Mouse (Mus musculus) splenic B cell, adult 2 months (primary cell): ENCODE measurements around the gene Gstm4.

Experiments
- DNase-seq: peaks from one replicate; pipeline ENCODE4 v3.0.0-alpha.2; 2011; ENCODE audit warnings: low read depth, low spot score
- H3K27me3 ChIP-seq: 2 replicates; pipeline ENCODE4 v1.6.1; 2012; ENCODE audit warnings: mild to moderate bottlenecking, low read length, moderate library complexity, mixed read lengths; ENCODE audit not compliant: control insufficient read depth, poor library complexity, insufficient read depth, severe bottlenecking
- H3K36me3 ChIP-seq: 2 replicates; pipeline ENCODE4 v1.6.1; 2012; ENCODE audit warnings: mild to moderate bottlenecking, low read length, moderate library complexity, mixed read lengths; ENCODE audit not compliant: control insufficient read depth, poor library complexity, insufficient read depth, severe bottlenecking

The Gstm4 gene

GRCm38 (mm10) chr3:108044394-108045140 is at the start of gene Gstm4:
Gene Gstm4 (minus strand): TSS chr3:108044894.
- Histone ChIP-seq H3K36me3 (no peaks in the 10 kb centered on the region), H3K27me3 (no peaks in the 10 kb centered on the region)
- DNase-seq: peak; percentile 88

GRCm38 (mm10) chr3:108094146-108094545 is 49.5 kb upstream of the Gstm4 start:
- Histone ChIP-seq H3K27me3 (no peaks in the 10 kb centered on the region), H3K36me3 (no peaks in the 10 kb centered on the region)
- DNase-seq: no peak

GRCm38 (mm10) chr3:108093306-108093705 is 48.6 kb upstream of the Gstm4 start:
- no peaks in the 10 kb centered on the region for H3K36me3 ChIP-seq
- no peak for DNase-seq

GRCm38 (mm10) chr3:108092536-108093115 is 47.9 kb upstream of the Gstm4 start, which contains the start of gene Gnat2:
Gene Gnat2 (plus strand): TSS chr3:108092789.
- Histone ChIP-seq H3K27me3 (no peaks in the 10 kb centered on the region), H3K36me3 (no peaks in the 10 kb centered on the region)
- no peak for DNase-seq

More at GRCm38 (mm10) chr3:108093306-108093705, 48.6 kb upstream of the Gstm4 start:
- H3K27me3 ChIP-seq: no peaks in the 10 kb centered on the region

GRCm38 (mm10) chr3:108092030-108092429 is 47.3 kb upstream of the Gstm4 start:
- no peak for DNase-seq

GRCm38 (mm10) chr3:108090561-108090960 is 45.9 kb upstream of the Gstm4 start:
- Histone ChIP-seq H3K36me3 (no peaks in the 10 kb centered on the region), H3K27me3 (no peaks in the 10 kb centered on the region)
- DNase-seq: no peak

More at GRCm38 (mm10) chr3:108092030-108092429, 47.3 kb upstream of the Gstm4 start:
- Histone ChIP-seq H3K36me3 (no peaks in the 10 kb centered on the region), H3K27me3 (no peaks in the 10 kb centered on the region)

GRCm38 (mm10) chr3:108089916-108090315 is 45.2 kb upstream of the Gstm4 start:
- H3K36me3 ChIP-seq: no peaks in the 10 kb centered on the region
- no peak for DNase-seq

GRCm38 (mm10) chr3:108088842-108089380 is 44.2 kb upstream of the Gstm4 start:
- Histone ChIP-seq H3K36me3 (no peaks in the 10 kb centered on the region), H3K27me3 (no peaks in the 10 kb centered on the region)
- no peak for DNase-seq

More at GRCm38 (mm10) chr3:108089916-108090315, 45.2 kb upstream of the Gstm4 start:
- no peaks in the 10 kb centered on the region for H3K27me3 ChIP-seq

- H3K27me3 ChIP-seq: no peaks in the 10 kb centered on the region
- no peak for DNase-seq
- H3K36me3 ChIP-seq: no peaks in the 10 kb centered on the region
These were observed 42.6 kb upstream of the Gstm4 start for GRCm38 (mm10) chr3:108087329-108087728.

GRCm38 (mm10) chr3:108086470-108086979 is 41.8 kb upstream of the Gstm4 start, which contains the start of gene Ampd2:
Gene Ampd2 (minus strand): TSS chr3:108086651.
- H3K36me3 ChIP-seq: no peaks in the 10 kb centered on the region
- no peaks in the 10 kb centered on the region for H3K27me3 ChIP-seq
- peak; percentile 54 for DNase-seq

- DNase-seq: peak; percentile 13
- no peaks in the 10 kb centered on the region for H3K36me3 ChIP-seq
These were observed 41.2 kb upstream of the Gstm4 start for GRCm38 (mm10) chr3:108085721-108086469.

GRCm38 (mm10) chr3:108085281-108085720 is 40.6 kb upstream of the Gstm4 start:
- Histone ChIP-seq H3K36me3 (no peaks in the 10 kb centered on the region), H3K27me3 (no peaks in the 10 kb centered on the region)
- peak; percentile 69 for DNase-seq

More at GRCm38 (mm10) chr3:108085721-108086469, 41.2 kb upstream of the Gstm4 start:
- no peaks in the 10 kb centered on the region for H3K27me3 ChIP-seq

- no peaks in the 10 kb centered on the region for H3K36me3 ChIP-seq
- DNase-seq: no peak
- no peaks in the 10 kb centered on the region for H3K27me3 ChIP-seq
These were observed 40.1 kb upstream of the Gstm4 start for GRCm38 (mm10) chr3:108084767-108085270.

- DNase-seq: no peak
These were observed 39.3 kb upstream of the Gstm4 start for GRCm38 (mm10) chr3:108083904-108084407.

More at GRCm38 (mm10) chr3:108083904-108084407, 39.3 kb upstream of the Gstm4 start:
- Histone ChIP-seq H3K36me3 (no peaks in the 10 kb centered on the region), H3K27me3 (no peaks in the 10 kb centered on the region)
